Mouse (Mus musculus): ENCODE measurements around the gene Gm10401. TPM values are rescaled to one million over a fixed set of nuclear protein-coding genes. Genes with fewer than 3 reads are reported as not detected.
"Not testable (repeated sequence)": the region's sequence is repeated elsewhere in the genome, so short reads cannot be mapped to it uniquely, and the experiment has no call there.

The Gm10401 gene
- polyA plus RNA-seq, 1 experiment, result not detected

- H3K36me3 ChIP-seq (ENCODE audit: control insufficient read depth), result peaks cover 52% of the 10 kb centered on the region
- peaks cover 16% of the 10 kb centered on the region for H3K4me1 ChIP-seq (ENCODE audit: control insufficient read depth)
Measured at GRCm38 (mm10) chr5:115125211-115125871, 27.2 kb upstream of the Gm10401 start.

GRCm38 (mm10) chr5:115124690-115125089 lies 26.6 kb upstream of the Gm10401 start:
- H3K9me3 ChIP-seq (ENCODE audit: control insufficient read depth, low read length), result peaks cover 2% of the 10 kb centered on the region; the same call in 1 of the 2 replicates
- peaks cover 17% of the 10 kb centered on the region for H3K4me1 ChIP-seq (ENCODE audit: control insufficient read depth)
- no peaks in the 10 kb centered on the region for H3K27me3 ChIP-seq (ENCODE audit: control insufficient read depth)
- no peak overlapping the region for H3K4me3 ChIP-seq (replicated peaks)
- peaks cover 46% of the 10 kb centered on the region for H3K36me3 ChIP-seq (ENCODE audit: control insufficient read depth)
- TF ChIP-seq GATA1 (IDR thresholded peaks at IDR 0.05; ENCODE audit: low read length), result no peak
- no peak for TF ChIP-seq TAL1 (IDR thresholded peaks at IDR 0.05; ENCODE audit: low read length)

More at GRCm38 (mm10) chr5:115125211-115125871, 27.2 kb upstream of the Gm10401 start:
- TF ChIP-seq TAL1 (IDR thresholded peaks at IDR 0.05; ENCODE audit: low read length) (no peak), GATA1 (IDR thresholded peaks at IDR 0.05; ENCODE audit: low read length) (no peak)
- Histone ChIP-seq H3K4me3 (replicated peaks) (no peak overlapping the region), H3K27me3 (ENCODE audit: control insufficient read depth) (no peaks in the 10 kb centered on the region), H3K9me3 (ENCODE audit: control insufficient read depth, low read length) (peaks cover 2% of the 10 kb centered on the region; the same call in 1 of the 2 replicates)

- H3K4me1 ChIP-seq (ENCODE audit: control insufficient read depth), result peaks cover 34% of the 10 kb centered on the region
- H3K36me3 ChIP-seq (ENCODE audit: control insufficient read depth), result peaks cover 28% of the 10 kb centered on the region
- no peaks in the 10 kb centered on the region for H3K27me3 ChIP-seq (ENCODE audit: control insufficient read depth)
- no peak overlapping the region for H3K4me3 ChIP-seq (replicated peaks)
- TF ChIP-seq TAL1 (IDR thresholded peaks at IDR 0.05; ENCODE audit: low read length) (no peak), GATA1 (IDR thresholded peaks at IDR 0.05; ENCODE audit: low read length) (no peak)
- H3K9me3 ChIP-seq (ENCODE audit: control insufficient read depth, low read length), result peaks cover 10% of the 10 kb centered on the region
Measured at GRCm38 (mm10) chr5:115120978-115121377, 22.9 kb upstream of the Gm10401 start.

GRCm38 (mm10) chr5:115118961-115119570 lies 21.0 kb upstream of the Gm10401 start, which contains the start of gene Acads:
Acads (minus strand) TSS chr5:115119346.
- Histone ChIP-seq H3K36me3 (ENCODE audit: control insufficient read depth) (peaks cover 19% of the 10 kb centered on the region), H3K27me3 (ENCODE audit: control insufficient read depth) (no peaks in the 10 kb centered on the region), H3K4me1 (ENCODE audit: control insufficient read depth) (peaks cover 30% of the 10 kb centered on the region), H3K4me3 (replicated peaks) (peak within 1 kb of the TSS; percentile 76), H3K9me3 (ENCODE audit: control insufficient read depth, low read length) (peaks cover 10% of the 10 kb centered on the region)
- TF ChIP-seq GATA1 (IDR thresholded peaks at IDR 0.05; ENCODE audit: low read length) (no peak), TAL1 (IDR thresholded peaks at IDR 0.05; ENCODE audit: low read length) (no peak)

GRCm38 (mm10) chr5:115117467-115117866 lies 19.4 kb upstream of the Gm10401 start:
- Histone ChIP-seq H3K27me3 (ENCODE audit: control insufficient read depth) (no peaks in the 10 kb centered on the region), H3K4me3 (replicated peaks) (no peak overlapping the region), H3K4me1 (ENCODE audit: control insufficient read depth) (peaks cover 28% of the 10 kb centered on the region), H3K9me3 (ENCODE audit: control insufficient read depth, low read length) (peaks cover 10% of the 10 kb centered on the region), H3K36me3 (ENCODE audit: control insufficient read depth) (peaks cover 20% of the 10 kb centered on the region)
- TF ChIP-seq TAL1 (IDR thresholded peaks at IDR 0.05; ENCODE audit: low read length), result no peak
- TF ChIP-seq GATA1 (IDR thresholded peaks at IDR 0.05; ENCODE audit: low read length), result no peak

- Histone ChIP-seq H3K4me1 (ENCODE audit: control insufficient read depth) (peaks cover 22% of the 10 kb centered on the region), H3K4me3 (replicated peaks) (no peak overlapping the region), H3K27me3 (ENCODE audit: control insufficient read depth) (no peaks in the 10 kb centered on the region), H3K9me3 (ENCODE audit: control insufficient read depth, low read length) (peaks cover 8% of the 10 kb centered on the region), H3K36me3 (ENCODE audit: control insufficient read depth) (peaks cover 26% of the 10 kb centered on the region)
- TF ChIP-seq TAL1 (IDR thresholded peaks at IDR 0.05; ENCODE audit: low read length) (no peak), GATA1 (IDR thresholded peaks at IDR 0.05; ENCODE audit: low read length) (no peak)
Measured at GRCm38 (mm10) chr5:115116426-115116825, 18.3 kb upstream of the Gm10401 start.

- H3K9me3 ChIP-seq (ENCODE audit: control insufficient read depth, low read length), result peaks cover 8% of the 10 kb centered on the region
- peaks cover 19% of the 10 kb centered on the region for H3K4me1 ChIP-seq (ENCODE audit: control insufficient read depth)
- no peak for TF ChIP-seq GATA1 (IDR thresholded peaks at IDR 0.05; ENCODE audit: low read length)
- TF ChIP-seq TAL1 (IDR thresholded peaks at IDR 0.05; ENCODE audit: low read length), result no peak
- H3K27me3 ChIP-seq (ENCODE audit: control insufficient read depth), result no peaks in the 10 kb centered on the region
- peaks cover 34% of the 10 kb centered on the region for H3K36me3 ChIP-seq (ENCODE audit: control insufficient read depth)
- no peak overlapping the region for H3K4me3 ChIP-seq (replicated peaks)
Measured at GRCm38 (mm10) chr5:115114501-115114900, 16.4 kb upstream of the Gm10401 start.

GRCm38 (mm10) chr5:115113244-115113643 lies 15.1 kb upstream of the Gm10401 start:
- Histone ChIP-seq H3K36me3 (ENCODE audit: control insufficient read depth) (peaks cover 34% of the 10 kb centered on the region), H3K4me1 (ENCODE audit: control insufficient read depth) (peaks cover 7% of the 10 kb centered on the region), H3K4me3 (replicated peaks) (no peak overlapping the region), H3K9me3 (ENCODE audit: control insufficient read depth, low read length) (peaks cover 8% of the 10 kb centered on the region), H3K27me3 (ENCODE audit: control insufficient read depth) (no peaks in the 10 kb centered on the region)
- no peak for TF ChIP-seq TAL1 (IDR thresholded peaks at IDR 0.05; ENCODE audit: low read length)
- no peak for TF ChIP-seq GATA1 (IDR thresholded peaks at IDR 0.05; ENCODE audit: low read length)

GRCm38 (mm10) chr5:115111156-115111555 lies 13.1 kb upstream of the Gm10401 start:
- TF ChIP-seq TAL1 (IDR thresholded peaks at IDR 0.05; ENCODE audit: low read length), result no peak
- TF ChIP-seq GATA1 (IDR thresholded peaks at IDR 0.05; ENCODE audit: low read length), result no peak
- Histone ChIP-seq H3K27me3 (ENCODE audit: control insufficient read depth) (no peaks in the 10 kb centered on the region), H3K9me3 (ENCODE audit: control insufficient read depth, low read length) (no peaks in the 10 kb centered on the region), H3K36me3 (ENCODE audit: control insufficient read depth) (peaks cover 25% of the 10 kb centered on the region), H3K4me3 (replicated peaks) (no peak overlapping the region), H3K4me1 (ENCODE audit: control insufficient read depth) (peaks cover 5% of the 10 kb centered on the region)

- H3K4me1 ChIP-seq (ENCODE audit: control insufficient read depth); H3K9me3 ChIP-seq (ENCODE audit: control insufficient read depth, low read length); H3K27me3 ChIP-seq (ENCODE audit: control insufficient read depth); H3K4me3 ChIP-seq (replicated peaks): not testable (repeated sequence)
- H3K36me3 ChIP-seq (ENCODE audit: control insufficient read depth), result peaks cover 54% of the 10 kb centered on the region
Measured at GRCm38 (mm10) chr5:115103253-115103652, 5.2 kb upstream of the Gm10401 start.
